Mouse (Mus musculus) ovary, postnatal 36 days (tissue): ENCODE results near the gene Caskin1.
A peak's percentile ranks its signal among the peaks of the same experiment; 100 is the strongest.

ENCODE experiments used
- DNase-seq: peaks from one replicate; pipeline ENCODE4 v3.0.0; 2022; ENCODE audit warnings: low spot score, mixed read lengths

Gene Caskin1

DNA sequence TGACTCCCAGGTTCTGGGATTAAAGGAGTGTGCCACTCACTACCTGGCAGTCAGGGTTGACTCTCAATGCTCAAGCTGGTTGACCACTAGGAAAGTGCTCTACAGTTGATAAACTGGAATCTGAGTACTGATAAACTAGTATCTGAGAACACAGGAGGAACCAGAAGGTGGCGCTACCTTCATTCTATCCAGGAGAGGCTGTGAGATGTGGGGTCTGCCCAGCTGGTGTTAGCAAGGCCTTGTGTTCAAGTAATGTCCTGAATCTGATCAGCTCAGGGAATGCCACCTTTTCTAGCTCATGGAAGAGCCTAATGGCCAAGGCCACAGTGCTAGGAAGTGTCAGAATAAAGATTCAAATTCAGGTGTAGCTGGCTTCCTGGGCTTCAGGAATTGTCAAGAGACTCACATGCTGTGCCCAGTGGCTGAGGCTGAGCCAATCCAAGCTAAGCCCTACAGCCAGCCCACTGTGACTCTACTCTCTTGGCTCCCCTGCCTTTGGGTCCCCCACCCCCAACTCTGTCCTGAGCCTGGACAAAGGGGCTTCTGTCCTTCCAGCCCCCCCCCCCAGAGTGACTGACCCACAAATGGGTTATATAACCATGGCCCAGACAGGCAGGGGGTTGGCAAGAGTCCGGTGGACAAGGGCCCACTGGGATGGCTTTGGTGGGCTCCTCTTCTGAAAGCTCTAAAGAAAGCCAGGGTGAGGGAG lies 6.4 kb downstream of the Caskin1 start:
- DNase-seq: no peak

DNA sequence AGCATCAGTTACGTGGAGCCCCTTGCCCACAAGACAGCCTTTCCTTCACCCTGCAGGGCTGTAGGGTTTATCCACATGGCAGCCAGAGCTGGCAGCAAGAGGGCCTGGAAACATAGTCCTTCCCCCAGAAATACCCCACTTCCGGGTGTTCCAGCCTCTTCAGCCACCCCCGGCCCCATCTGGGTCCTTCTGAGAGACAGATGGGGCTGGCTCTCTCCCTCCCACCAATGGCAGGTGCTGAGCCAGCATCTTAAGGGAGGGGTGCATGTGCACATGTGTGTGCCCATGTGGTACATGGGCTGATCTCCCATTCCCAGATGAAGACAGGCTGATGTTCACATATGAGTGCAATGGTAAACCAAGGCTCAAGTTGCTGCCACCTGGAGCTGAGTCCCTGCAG lies 7.0 kb downstream of the Caskin1 start:
- no peak for DNase-seq

DNA sequence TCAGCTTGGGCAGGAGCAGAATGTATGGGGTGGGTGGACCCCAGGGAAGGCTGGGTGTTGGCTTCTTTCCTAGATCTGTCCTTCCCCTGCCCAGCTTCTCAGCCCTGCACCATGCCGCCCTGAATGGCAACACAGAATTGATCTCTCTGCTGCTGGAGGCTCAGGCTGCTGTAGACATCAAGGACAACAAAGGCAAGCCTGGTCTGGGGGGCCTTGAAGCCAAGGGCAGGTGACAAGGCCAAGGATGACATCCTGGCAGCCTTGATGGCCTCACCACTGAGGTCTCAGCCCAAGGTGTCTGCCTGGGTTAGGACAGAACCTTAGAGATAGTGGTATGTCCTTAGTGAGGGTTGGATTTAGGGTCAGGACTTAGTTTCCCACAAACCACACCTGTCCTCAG lies 7.6 kb downstream of the Caskin1 start:
- no peak for DNase-seq

DNA sequence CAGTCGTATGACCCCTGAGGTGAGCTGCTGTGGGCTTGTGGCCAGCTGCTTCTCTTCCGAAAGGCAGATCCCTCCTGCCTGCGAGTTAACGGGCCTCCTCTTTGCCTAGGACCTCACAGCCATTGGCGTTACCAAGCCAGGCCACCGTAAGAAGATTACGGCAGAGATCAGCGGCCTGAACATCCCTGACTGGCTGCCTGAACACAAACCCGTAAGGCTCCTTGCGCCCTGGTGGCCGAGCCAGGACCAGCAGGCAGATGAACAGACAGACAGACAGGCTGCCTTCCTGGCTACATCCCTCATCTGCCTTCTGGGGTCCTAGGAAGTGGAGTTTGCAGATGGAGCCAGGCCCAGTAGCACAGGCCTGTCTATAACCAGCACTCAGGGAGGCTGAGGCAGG lies 13.8 kb downstream of the Caskin1 start:
- DNase-seq: no peak

DNA sequence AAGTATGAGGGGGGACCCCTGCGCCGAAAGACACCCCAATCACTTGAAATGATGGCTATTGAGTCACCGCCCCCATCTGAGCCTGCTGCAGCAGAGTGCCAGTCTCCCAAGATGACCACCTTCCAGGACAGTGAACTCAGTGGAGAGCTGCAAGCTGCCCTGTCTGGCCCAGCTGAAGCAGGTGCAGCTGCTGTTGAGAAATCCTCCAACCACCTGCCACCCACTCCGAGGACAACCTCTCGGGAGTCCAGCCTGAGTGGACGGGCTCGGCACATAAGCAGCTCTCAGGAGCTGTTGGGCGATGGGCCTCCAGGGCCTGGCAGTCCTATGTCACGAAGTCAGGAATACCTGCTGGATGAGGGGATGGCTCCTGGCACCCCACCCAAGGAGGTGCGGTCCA lies 15.7 kb downstream of the Caskin1 start:
- no peak for DNase-seq

DNA sequence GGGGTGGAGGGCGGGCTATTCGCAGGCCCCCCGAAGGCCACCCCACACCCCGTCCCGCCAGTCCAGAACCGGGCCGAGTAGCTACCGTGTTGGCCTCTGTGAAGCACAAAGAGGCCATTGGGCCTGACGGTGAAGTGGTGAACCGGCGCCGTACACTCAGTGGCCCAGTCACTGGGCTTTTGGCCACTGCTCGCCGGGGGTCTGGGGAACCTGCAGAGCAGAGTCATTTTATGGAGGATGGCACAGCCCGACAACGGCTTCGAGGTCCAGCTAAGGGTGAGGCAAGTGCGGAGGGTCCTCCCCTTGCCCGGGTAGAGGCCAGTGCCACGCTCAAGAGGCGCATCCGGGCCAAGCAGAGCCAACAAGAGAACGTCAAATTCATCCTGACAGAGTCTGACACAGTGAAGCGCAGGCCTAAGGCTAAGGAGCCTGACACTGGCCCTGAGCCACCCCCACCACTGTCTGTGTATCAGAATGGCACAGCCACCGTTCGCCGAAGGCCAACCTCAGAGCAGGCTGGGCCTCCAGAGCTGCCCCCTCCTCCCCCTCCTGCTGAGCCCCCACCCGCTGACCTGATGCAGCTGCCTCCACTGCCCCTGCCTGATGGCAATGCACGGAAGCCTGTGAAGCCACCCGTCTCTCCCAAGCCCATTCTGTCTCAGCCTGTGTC lies 17.0 kb downstream of the Caskin1 start:
- no peak for DNase-seq

DNA sequence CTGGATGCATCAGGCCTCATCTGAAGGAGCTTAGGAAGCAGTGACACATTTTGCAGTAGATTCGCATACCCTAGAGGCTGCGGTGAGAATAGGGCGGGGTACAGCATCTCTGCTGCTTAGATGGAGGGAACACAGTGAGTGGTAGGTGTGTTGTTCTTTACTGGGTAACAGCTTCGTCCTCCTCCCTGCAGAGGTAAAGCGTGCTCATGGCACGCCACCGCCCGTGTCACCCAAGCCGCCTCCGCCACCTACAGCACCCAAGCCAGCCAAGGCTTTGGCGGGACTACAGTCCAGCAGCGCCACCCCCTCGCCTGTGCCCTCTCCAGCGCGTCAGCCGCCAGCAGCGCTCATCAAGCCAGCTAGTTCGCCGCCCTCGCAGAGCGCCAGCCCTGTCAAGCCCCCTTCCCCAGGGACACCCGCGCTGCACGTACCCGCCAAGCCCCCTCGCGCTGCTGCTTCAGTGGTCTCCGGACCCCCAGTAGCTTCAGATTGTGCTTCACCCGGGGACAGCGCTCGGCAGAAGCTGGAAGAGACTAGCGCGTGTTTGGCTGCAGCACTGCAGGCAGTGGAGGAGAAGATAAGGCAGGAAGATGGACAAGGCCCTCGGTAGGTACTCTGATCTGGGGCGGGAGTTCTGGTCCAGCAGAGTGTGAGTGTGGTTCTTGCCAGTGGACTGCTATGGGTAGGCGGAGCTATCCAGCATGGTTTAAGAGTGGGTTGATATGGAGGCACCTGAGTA lies 18.1 kb downstream of the Caskin1 start:
- DNase-seq: peak; percentile 45

DNA sequence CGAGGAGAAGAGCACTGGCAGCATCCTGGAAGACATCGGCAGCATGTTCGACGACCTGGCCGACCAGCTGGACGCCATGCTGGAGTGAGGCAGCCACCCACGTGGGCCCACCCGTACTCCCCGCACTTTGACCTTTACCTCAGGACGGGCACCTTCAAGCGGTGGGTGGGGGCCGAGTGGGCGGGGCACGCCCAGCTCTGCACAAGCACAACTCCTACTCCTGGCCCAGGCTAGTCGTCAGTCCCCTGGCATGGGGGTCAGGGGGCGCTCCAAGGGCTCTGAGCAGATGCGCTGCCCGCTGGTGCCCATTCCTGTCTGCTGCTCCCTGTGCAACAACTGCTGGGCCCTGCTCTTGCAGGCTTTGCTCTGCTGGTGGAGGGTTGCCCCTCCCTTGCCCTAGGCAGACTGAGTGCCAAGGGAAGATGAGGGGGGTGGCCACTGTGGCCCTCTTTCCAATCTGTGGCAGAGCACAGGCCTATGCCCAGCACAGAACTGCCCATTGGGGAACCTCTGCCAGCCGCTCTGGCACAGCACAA lies 18.8 kb downstream of the Caskin1 start:
- no peak for DNase-seq

DNA sequence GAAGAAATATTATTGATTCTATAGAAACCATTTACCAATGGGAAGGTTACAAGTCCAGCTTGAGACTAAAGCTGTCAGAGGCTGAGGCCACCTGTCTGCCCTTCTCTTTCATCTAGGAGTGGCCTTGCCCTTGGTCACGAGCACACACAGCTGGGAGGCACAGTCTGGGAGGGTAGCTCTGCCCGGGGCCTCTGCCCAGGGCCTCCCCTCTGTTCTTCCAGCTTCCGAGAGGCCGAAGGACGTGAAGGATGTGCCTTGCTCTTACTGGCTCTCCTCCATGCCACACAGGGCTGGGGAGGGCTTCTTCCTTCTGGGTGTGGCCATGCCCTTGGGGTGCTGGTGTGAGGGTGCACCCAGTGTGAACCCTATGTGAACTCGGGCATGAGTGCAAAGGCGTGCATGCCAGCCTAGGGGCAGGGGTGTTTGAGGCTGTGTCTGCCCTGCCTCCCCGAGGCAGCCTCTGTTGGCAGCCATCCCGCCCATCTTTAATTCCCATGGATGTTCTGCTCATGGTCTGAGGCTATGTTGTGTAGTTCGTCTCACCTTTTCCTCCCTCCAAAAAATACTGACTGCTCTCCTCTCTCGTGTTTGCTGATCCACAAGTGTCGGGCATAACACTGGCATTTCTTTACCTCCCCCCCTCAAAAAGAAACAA lies 19.5 kb downstream of the Caskin1 start:
- no peak for DNase-seq

DNA sequence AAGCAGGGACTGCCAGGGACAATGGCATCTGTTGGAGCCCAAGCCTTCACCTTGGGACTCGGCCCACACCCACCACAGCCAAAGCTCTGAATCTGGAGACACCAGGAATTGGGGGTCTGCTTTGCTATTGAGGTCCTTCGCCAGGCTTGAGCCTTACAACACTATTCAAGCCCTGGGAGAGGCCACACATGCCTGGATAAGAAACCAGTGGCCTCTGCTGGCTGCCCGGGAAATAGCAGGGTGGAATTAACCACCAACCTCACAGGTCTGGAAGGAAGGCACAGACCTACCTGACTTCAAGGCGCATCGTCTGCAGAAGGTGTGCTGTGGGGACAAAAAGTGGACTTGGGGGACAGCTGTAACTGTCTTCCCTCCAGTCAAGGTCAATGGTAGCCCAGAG lies 25.2 kb downstream of the Caskin1 start:
- peak; percentile 54 for DNase-seq

DNA sequence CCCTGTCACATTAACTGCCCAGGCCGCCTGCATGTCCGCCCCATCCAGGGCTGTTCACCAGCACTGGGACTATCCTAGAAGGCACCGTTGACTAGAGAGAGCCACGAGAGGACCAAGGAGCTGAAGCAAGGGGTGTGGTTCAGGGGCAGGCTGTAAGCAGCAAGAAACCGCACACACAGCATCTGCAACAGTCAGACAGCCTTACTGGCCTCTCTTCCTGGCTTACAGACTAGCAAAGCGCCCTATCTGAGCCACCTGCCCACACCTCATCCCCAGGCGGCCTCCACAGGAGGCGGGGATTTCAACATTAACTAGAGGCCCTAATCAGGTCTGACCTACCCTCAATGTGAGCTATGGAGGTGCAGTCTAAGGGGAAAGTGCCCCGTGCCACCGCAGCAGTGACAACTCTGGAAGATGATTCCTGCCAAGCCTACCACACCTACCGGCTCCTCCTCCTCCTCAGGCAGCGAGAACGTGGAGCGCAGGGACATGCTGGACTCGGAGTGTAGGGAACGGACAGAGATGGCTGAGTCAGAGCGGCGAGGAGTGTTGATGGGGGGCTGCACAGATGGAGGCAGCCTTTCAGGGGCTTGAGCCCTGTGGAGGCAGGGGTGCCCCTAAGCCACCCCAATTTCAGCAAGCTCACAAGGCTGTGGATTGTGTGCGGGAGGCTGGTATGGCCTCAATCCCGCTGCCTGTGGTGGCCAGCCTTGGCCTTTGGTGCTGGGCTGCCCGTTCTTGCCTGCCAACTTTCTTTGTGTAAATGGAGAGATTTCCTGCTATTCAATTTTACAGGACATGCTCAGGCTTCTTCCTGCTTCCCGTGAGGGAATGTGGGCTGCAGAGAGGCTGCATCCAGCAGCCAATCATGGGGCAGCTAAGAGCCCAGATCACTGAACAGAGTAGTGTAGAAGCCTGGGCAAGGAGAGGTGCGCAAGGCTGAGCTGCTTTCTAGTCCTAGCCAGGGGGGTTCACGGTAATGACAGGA lies 26.2 kb downstream of the Caskin1 start:
- no peak for DNase-seq

DNA sequence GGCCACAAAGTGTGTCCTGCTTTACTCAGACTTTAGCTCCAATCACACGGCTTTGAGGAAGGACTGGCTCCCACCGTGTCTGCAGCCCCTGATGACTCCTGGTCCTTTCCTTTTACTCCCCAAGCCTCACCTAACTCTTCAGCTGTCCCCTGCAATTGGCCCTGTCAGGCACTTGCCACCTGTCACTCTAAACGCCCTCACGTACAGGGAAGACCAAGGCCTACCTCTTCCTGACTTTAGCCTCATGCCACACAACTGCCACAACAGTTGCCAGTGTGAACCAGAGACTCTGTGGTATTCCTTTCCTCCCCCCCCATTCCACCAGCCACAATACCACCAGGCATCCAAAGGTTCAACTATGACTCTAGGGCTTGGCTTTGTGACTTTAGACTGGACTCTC lies 32.0 kb downstream of the Caskin1 start:
- no peak for DNase-seq

DNA sequence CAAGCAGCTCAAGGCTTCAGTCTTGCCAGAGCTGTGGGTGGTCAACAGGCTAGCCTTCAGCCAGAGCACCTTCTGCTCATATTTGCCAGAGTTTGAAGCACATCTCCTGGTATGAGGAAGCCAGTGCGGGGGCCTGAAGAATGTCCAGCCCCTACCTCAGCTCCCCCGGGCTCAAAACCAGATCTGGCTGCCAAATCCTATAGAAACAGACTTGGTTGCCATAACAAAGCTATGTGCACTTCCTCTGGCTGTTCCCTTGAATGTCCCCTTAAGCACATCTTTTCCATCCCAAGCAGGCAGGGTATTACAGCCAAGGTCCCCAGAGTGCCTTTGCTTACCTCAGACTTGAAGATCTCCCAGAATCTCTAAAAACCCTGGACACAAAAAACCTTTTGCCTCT lies 36.3 kb downstream of the Caskin1 start:
- no peak for DNase-seq

DNA sequence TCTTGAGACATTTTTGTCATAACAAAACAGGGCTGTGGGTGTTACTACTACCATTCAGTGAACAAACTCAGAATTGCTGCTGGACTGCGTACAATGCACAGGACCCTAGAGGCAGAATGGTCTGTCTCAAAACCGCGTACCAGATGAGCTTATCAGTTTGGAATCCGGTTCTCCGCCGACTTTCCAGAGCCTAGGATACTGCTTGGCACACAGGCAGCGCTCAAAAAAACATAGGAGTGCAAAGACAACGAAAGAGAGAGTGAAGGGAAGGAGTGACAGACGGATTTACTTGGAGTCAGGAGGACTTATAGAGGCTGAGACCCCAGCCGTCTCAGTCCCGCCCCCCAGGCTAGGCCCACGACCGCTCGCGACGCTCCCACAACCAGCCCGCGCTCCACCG lies 38.9 kb downstream of the Caskin1 start:
- DNase-seq: no peak

DNA sequence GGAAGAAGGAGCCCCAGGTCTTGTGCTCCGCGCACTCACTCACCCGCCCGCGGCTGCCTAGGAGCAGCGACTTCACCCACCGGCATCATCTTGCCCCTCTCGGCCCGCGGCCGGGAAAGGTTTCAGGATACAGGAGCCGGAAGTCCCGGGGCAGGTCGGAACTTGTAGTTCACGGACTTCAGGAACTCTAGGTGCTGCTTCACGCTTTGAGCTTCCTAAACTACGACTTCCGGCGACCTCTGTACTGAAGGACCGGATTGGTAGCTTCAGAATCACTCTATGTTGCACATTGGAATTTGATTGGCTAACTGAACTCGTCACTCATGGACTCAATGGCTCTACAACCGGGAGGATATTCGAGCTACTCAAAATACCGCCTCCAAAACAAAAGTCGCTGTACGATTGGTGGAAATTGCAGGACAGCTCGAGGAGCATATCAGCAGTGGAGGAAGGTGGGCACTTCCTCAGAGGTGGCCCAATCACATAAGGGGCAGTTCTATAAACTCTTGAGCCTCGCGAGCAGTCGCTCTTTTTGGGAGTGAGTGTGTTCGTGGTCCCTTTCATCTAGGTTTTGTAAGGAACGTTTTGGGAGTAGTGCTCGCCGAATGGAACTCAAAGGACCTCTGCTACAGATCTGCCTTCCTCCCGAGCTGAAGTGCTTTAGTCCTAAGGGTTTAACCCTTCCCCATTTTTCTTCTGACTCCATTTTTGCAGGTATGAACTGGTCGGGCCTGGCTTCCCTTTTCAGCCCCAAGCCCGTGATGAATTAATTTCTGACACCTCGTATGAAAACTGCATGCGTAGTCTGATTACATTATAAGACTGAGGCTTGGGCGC lies 39.5 kb downstream of the Caskin1 start, which contains the start of gene Traf7:
Traf7 (minus strand) TSS at position 216 of the 837 bp plus-strand sequence.
- DNase-seq: peak; percentile 85

DNA sequence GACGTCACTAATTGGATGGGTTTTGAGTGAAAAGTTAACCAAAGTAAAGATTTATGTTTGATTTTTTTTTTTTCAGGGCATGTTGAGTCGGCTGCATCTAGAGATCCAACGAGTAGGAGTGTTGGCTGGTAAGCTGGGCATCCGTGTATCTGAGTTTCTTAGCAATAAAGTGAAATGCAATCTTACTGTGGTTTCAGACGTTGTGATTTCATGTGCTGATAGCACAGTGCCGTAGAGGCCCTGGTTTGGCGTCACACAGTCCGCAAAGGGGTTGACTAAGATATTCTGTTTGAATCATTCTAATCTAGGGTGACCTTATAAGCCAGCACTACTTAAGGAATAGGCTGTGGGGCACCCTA lies 40.1 kb downstream of the Caskin1 start:
- DNase-seq: no peak

DNA sequence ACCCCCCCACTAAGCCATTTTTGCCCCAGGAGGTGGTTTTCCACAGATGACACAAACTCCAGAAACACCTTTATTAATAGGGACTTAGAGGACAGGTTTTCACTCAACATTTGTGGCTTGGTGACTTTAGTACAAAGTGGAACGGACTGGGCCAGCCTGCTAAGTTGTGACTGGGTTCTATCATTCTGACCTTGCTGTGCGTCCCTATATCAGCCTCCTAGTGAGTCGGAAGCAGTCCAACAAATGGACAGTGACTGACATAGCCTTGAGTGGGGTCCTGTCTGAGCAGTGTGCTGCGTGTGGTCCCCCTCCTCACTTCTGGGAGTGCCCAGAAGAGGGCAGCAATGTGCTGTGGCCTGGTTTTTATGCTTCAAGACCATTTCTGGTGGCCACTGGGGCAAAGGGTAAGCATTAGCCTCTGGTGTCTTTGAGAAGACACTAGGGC lies 40.6 kb downstream of the Caskin1 start:
- peak; percentile 59 for DNase-seq

DNA sequence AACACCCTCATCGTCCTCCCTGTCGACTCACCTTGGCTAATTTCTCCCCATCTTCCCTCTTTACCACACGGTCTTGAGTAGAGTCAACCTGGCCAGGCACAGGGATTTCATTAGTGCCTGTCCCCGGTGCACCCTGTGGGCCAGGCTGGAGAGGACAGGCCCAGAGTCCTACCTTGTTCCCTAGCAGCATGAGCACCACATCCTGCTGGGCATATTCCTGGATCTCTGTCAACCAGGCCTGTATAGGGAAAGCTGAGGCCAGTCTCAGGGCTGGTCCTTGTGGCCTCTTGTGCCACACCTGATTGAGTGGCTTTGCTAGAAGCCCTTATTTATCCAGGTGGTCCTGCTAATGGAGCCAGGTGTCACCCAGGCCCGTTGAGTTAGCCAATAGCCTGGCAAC lies 41.5 kb downstream of the Caskin1 start:
- DNase-seq: no peak

DNA sequence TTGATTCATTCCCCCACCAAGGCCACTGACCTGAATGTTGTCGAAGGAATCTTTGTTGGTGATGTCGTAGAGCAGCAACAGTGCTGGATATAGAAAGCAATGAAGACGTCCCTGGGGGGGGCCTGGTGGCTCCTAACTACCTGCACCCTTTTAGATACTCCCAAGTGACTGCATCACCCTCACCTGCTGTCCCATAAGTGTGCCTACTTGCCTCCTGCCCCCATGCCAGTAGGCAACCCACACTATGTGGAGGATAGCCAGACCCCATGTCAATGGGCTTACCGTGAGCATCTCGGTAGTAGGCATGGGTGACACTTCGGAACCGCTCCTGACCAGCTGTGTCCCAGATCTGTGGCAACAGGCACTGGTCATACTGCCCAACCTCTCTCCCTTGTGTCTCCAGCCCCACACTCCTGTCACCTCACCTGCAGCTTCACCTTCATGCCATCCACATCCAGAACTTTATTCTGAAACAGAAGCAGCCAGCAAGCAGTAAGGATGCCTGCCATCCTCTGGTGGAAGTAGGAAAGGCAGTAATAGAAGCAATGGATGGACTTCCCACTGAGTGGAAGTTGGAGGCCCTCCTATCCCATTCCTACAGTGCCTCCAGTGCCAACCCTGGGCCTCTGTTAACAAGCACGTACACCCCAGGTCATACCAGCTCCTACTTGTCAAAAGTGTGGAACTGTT lies 42.1 kb downstream of the Caskin1 start:
- DNase-seq: no peak

DNA sequence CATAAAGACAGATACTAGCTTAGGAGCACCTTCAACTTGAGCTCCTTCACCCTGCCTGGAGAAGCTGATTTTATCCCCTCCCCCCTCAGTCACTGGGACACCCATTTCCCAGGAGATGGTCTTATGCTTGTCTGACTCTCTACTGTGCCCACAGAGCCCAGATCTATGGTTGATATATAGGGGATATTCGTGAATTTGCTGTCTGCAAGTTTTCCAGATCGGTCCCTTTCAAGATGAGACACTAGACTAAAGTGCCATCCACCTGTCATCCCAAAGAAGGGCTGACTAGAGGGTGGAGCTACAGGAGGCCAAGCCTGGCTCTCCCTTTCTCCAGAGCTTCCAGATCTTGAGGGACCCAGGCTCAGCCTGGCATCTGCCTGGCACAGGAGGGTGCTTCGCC lies 42.7 kb downstream of the Caskin1 start:
- no peak for DNase-seq
